Mouse (Mus musculus) liver, embryonic 14.5 days (tissue): ENCODE results near the gene Ppbp. TPM values are rescaled to one million over a fixed set of nuclear protein-coding genes. Genes with fewer than 3 reads are reported as not detected.

ENCODE experiments used
- ATAC-seq: fragments of 200-750 bp; cut with Nextera tagmentation; 2 replicates; pipeline ENCODE4 v1.8.0; 2017; ENCODE audit warnings: moderate number of reproducible peaks, mild to moderate bottlenecking, moderate library complexity; ENCODE audit not compliant: insufficient read depth
- DNase-seq, 3 experiments: peaks; one replicate each; pipeline ENCODE4 v3.0.0-alpha.2; 2012 to 2013; ENCODE audit warnings: low read depth in 3 of 3, low spot score in 3 of 3
- H3K27ac ChIP-seq: fragments of 300-500 bp; sonication (generic); 2 replicates; pipeline ENCODE4 v1.5.1; 2014; ENCODE audit warnings: moderate library complexity, mild to moderate bottlenecking, control low read depth, inconsistent platforms
- H3K27me3 ChIP-seq: fragments of 300-500 bp; sonication (generic); 2 replicates; pipeline ENCODE4 v1.6.1; 2014; ENCODE audit warnings: mild to moderate bottlenecking, low read length, moderate library complexity; ENCODE audit not compliant: control insufficient read depth, insufficient read depth
- H3K36me3 ChIP-seq: fragments of 300-500 bp; sonication (generic); replicated peaks from 2 replicates; pipeline ENCODE4 v1.6.1; 2014; ENCODE audit warnings: low read depth; ENCODE audit not compliant: control insufficient read depth, insufficient read depth
- H3K4me1 ChIP-seq, 2 experiments: fragments of 200-500 bp in 1 of 2; fragments of 300-500 bp in 1 of 2; sonication (generic) in 1 of 2; replicated peaks; 2 replicates each; pipeline ENCODE4 v1.6.1; 2012 to 2014; ENCODE audit warnings: antibody characterized with exemption in 1 of 2, inconsistent platforms in 1 of 2, low read length in 1 of 2; ENCODE audit not compliant: control insufficient read depth in 2 of 2, insufficient read depth in 2 of 2
- H3K4me2 ChIP-seq: fragments of 300-500 bp; sonication (generic); 2 replicates; pipeline ENCODE4 v1.6.1; 2014; ENCODE audit warnings: low read depth, mild to moderate bottlenecking, control low read depth, moderate library complexity
- H3K4me3 ChIP-seq, 2 experiments: fragments of 200-500 bp in 1 of 2; fragments of 300-500 bp in 1 of 2; sonication (generic) in 1 of 2; 2 replicates each; pipeline ENCODE4 v1.5.1; 2012 to 2014; ENCODE audit warnings: low read depth in 2 of 2, low read length in 2 of 2, mild to moderate bottlenecking in 2 of 2, control low read depth in 1 of 2, inconsistent platforms in 1 of 2, moderate library complexity in 1 of 2; ENCODE audit not compliant: insufficient read depth in 1 of 2
- H3K9ac ChIP-seq: fragments of 300-500 bp; sonication (generic); replicated peaks from 2 replicates; pipeline ENCODE4 v1.6.1; 2014; ENCODE audit warnings: mild to moderate bottlenecking, control low read depth, moderate library complexity
- H3K9me3 ChIP-seq: fragments of 300-500 bp; sonication (generic); 2 replicates; pipeline ENCODE4 v1.6.1; 2016; ENCODE audit warnings: low read length, mixed read lengths; ENCODE audit not compliant: control insufficient read depth
- CTCF ChIP-seq: IDR thresholded peaks from 2 replicates; pipeline ENCODE4 v1.5.1; 2016; ENCODE audit warnings: antibody characterized with exemption, low read depth, control low read depth
- EP300 ChIP-seq: IDR thresholded peaks from 2 replicates; pipeline ENCODE4 v1.6.1; 2016; ENCODE audit warnings: antibody characterized with exemption, low read depth
- WGBS: fragments of 180-500 bp; shearing (Covaris S2); extraction: QIAGEN DNeasy Blood & Tissue Kit; methylation state at CpG from one replicate; pipeline ENCODE4 v1.1.7; 2014; ENCODE audit not compliant: insufficient replicate concordance; 5-methylcytosine and 5-hydroxymethylcytosine counted together
- polyA plus RNA-seq, 2 experiments: library from polyadenylated mRNA; depleted of rRNA in 1 of 2; stranded (reverse) in 1 of 2; unstranded in 1 of 2; fragments of >200 nt; fragmentation: Nextera tagmentation in 1 of 2; extraction: Ambion mirVana in 1 of 2; gene quantifications; 2 replicates each; pipeline versions ENCODE4 v1.2.1 to v1.2.3; 2012 to 2014

Gene Ppbp
- polyA plus RNA-seq, 2 experiments: 129 to 176 TPM

DNA sequence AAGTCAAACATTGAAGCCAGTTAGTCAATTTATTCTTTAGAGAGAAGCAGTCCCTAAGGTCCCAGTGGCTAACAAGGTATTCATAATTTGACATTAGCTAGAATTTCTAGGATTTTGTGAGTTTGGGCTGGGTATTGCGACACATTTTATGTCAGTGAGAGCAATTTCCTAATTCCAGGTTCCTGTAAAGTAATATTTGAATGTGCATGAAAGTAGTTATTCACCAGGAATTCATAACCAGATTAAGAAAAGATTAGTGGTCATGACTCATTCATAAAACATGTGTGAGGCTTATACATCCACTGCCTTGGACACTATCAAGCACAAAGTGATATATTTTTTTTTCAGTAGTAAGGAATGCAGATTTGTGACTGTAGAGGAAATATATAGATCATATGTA lies 14.4 kb upstream of the Ppbp start:
- no peak overlapping the region for H3K4me3 ChIP-seq
- H3K4me1 ChIP-seq: no peaks in the 10 kb centered on the region; a peak in 1 of 4 replicates
- no peak for ATAC-seq
- no peaks in the 10 kb centered on the region for H3K36me3 ChIP-seq
- DNase-seq: no peak
- TF ChIP-seq EP300 (no peak), CTCF (no peak)
- no peak overlapping the region for H3K4me2 ChIP-seq
- no peak overlapping the region for H3K27ac ChIP-seq
- 70% methylated on average over 1 of the region's 1 CpGs for WGBS
- H3K27me3 ChIP-seq: peaks cover 4% of the 10 kb centered on the region
- no peaks in the 10 kb centered on the region for H3K9me3 ChIP-seq
- H3K9ac ChIP-seq: no peak overlapping the region

DNA sequence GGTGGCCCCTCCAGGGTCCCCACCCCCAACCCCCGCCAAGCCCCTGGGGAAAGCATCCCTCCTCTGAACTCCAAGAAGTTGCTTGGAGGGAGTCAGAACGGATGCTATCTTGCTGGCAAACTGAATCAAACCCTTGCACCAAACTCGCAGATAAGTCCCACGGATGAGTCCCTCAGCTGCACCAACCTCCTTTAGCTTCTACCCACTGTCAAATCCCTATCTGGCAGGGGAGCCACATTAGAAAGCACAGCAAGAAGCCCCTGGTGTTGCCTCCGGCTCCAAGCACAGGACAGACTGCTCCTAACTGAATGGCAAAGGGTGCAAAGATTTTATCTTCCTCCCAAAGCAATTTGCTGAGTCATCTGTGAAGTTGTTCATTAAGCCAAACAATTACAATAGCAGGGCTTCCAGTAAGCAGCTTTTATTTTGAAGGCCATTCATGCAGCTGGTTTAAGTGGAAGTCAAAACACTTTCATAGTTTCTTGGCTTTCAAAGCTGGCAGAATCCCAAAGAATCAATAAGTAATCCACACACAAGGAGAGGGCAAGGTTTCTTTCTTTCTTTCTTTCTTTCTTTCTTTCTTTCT lies 10.2 kb upstream of the Ppbp start:
- Histone ChIP-seq H3K9me3 (no peaks in the 10 kb centered on the region), H3K36me3 (no peaks in the 10 kb centered on the region), H3K4me2 (no peak overlapping the region), H3K27me3 (peaks cover 13% of the 10 kb centered on the region), H3K4me1 (no peaks in the 10 kb centered on the region; a peak in 1 of 4 replicates), H3K9ac (no peak overlapping the region), H3K4me3 (no peak overlapping the region), H3K27ac (no peak overlapping the region)
- TF ChIP-seq CTCF (no peak), EP300 (no peak)
- ATAC-seq (no peak), DNase-seq (no peak)
- 25% methylated on average over 5 of the region's 5 CpGs for WGBS

DNA sequence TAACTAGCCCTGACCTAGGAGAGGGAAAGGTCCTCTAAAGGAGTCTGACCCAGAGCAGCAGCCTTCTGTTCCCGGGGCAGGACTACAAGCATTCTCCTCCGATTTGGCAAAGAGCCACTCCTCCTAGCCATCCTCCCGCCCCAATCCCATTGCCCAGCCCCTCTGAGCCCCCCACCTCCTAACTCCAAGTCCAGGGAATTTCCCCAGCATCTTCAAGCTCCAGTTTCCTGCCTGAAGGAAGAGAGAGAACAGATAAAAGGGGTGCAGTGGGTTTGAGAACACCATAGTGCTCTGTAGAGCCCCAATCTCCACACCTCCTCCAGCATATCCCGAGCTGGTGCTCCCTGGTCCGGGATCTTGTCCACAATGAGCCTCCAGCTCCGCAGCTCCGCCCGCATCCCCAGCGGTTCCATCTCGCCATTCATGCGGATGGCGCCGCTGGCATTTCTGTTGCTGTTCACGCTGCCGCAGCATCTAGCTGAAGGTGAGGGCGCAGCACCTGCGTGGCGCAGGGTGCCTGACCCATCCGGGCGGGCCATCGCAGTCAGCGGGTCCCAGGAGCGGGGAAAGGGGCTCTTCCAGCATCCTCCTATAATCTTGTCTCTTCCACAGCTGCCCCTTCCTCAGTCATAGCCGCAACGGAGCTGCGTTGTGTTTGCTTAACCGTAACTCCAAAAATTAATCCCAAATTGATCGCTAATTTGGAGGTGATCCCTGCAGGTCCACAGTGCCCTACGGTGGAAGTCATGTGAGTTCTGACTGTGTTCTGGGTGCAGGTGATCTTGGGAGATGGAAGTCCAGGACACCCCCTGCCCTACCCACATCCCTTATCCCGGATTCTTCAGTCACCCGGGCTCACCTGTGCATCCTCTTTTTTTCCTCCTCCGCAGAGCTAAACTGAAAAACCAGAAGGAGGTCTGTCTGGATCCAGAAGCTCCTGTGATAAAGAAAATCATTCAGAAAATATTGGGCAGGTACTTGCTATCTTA lies 8.9 kb upstream of the Ppbp start, which contains the start of gene Cxcl5:
Cxcl5 (plus strand) TSS at position 284 of the 989 bp plus-strand sequence.
- no peak within 1 kb of the TSS for H3K4me3 ChIP-seq

DNA sequence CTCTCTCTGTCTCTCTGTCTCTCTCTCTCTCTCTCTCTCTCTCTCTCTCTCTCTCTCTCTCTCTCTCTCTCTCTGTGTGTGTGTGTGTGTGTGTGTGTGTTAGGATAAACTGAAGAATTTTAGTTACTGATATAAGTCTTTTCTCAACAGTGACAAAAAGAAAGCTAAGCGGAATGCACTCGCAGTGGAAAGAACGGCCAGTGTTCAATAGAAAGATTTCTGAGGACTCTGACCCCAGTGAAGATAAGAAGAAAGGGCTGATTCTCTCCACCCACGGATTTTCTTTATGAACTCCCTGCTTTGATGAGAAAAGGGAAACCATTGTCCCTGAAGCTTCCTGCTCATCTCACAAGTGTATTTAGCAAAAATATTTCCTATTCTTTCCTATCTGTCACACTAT lies 8.0 kb upstream of the Ppbp start:
- TF ChIP-seq CTCF: no peak
- TF ChIP-seq EP300: no peak
- Histone ChIP-seq H3K9me3 (no peaks in the 10 kb centered on the region), H3K4me1 (no peaks in the 10 kb centered on the region; a peak in 1 of 4 replicates), H3K36me3 (no peaks in the 10 kb centered on the region), H3K4me3 (no peak overlapping the region), H3K9ac (no peak overlapping the region), H3K4me2 (no peak overlapping the region), H3K27ac (no peak overlapping the region), H3K27me3 (peaks cover 13% of the 10 kb centered on the region)
- 50% methylated on average over 4 of the region's 4 CpGs for WGBS
- no peak for DNase-seq
- ATAC-seq: no peak

More for the DNA sequence above, 8.9 kb upstream of the Ppbp start, which contains the start of gene Cxcl5:
- ATAC-seq (no peak), DNase-seq (no peak)
- no peak within 1 kb of the TSS; the same call in 1 of the 2 replicates for H3K4me2 ChIP-seq
- no peak within 1 kb of the TSS for H3K27ac ChIP-seq
- peaks cover 13% of the 10 kb centered on the region for H3K27me3 ChIP-seq
- no peak within 1 kb of the TSS for H3K9ac ChIP-seq
- WGBS: 8% methylated on average over 32 of the region's 32 CpGs
- H3K36me3 ChIP-seq: no peaks in the 10 kb centered on the region
- TF ChIP-seq CTCF: no peak
- no peaks in the 10 kb centered on the region; a peak in 1 of 4 replicates for H3K4me1 ChIP-seq
- H3K9me3 ChIP-seq: no peaks in the 10 kb centered on the region

DNA sequence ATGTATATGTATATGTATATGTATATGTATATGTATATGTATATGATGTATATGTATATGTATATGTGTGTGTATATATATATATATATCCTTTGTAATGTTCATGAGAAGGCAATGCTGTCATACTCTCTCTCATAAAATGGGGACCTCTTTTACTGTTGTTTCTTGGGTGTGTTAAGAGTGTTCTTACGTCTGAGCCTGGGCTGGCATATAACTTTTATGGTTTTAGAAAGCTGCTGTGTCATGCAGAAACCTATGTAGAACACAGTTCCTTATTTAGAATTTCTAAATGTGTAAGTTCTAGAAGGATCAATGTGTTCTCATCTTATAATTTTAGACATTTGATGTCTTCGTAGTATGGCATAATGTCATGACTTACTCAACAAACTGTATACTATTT lies 7.5 kb upstream of the Ppbp start:
- no peak overlapping the region for H3K4me3 ChIP-seq
- H3K27me3 ChIP-seq: peaks cover 13% of the 10 kb centered on the region
- no peak overlapping the region for H3K9ac ChIP-seq
- no peak for DNase-seq
- no peak overlapping the region for H3K27ac ChIP-seq
- TF ChIP-seq EP300: no peak
- TF ChIP-seq CTCF: no peak
- H3K36me3 ChIP-seq: no peaks in the 10 kb centered on the region
- H3K9me3 ChIP-seq: no peaks in the 10 kb centered on the region
- no peaks in the 10 kb centered on the region; a peak in 1 of 4 replicates for H3K4me1 ChIP-seq
- H3K4me2 ChIP-seq: no peak overlapping the region
- WGBS: 46% methylated on average over 2 of the region's 2 CpGs
- ATAC-seq: no peak
